Mouse (Mus musculus): ENCODE results near the gene Ccdc12. TPM values are rescaled to one million over a fixed set of nuclear protein-coding genes. Genes with fewer than 3 reads are reported as not detected.

Gene Ccdc12
- polyA plus RNA-seq, 1 experiment, result 125 TPM

DNA sequence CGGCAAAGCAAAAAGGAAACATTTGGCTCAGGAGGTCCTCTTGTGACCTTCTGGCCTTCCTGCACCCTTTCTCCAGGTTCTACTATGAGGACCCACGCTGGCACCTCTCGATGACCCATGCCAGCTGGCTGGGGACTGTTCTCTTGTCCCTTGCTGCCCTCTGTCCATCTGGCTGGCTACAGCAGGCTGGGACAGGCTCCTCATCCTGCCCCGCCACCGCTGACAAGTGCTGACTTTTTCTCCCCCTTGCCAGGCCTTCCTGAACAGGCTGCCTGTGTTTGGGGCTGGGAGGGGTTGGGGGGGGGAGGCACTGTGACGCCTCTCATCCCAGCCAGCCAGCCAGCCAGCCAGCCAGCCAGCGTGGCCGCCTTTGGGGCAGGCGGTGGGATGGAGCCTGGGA lies 80.1 kb downstream of the Ccdc12 start:
- DNase-seq, result no peak
- Histone ChIP-seq H3K36me3 (ENCODE audit: control insufficient read depth, insufficient read depth, low read length) (no peaks in the 10 kb centered on the region; the same call in 1 of the 2 replicates), H3K27me3 (replicated peaks; ENCODE audit: control insufficient read depth, insufficient read depth, low read length) (no peaks in the 10 kb centered on the region), H3K4me3 (ENCODE audit: insufficient read depth, low read depth, low read length) (no peak overlapping the region), H3K27ac (ENCODE audit: insufficient read depth, low read depth, low read length) (peak overlapping the region; percentile 59), H3K4me1 (ENCODE audit: control insufficient read depth, insufficient read depth, low read length) (peaks cover 30% of the 10 kb centered on the region; the same call in 1 of the 2 replicates)
- WGBS, result 31% methylated on average over 9 of the region's 9 CpGs
- TF ChIP-seq POLR2A (IDR thresholded peaks at IDR 0.05; ENCODE audit: low read depth, low read length) (no peak), CTCF (conservative IDR thresholded peaks at IDR 0.05; ENCODE audit: insufficient read depth, insufficient read length, low read depth, low read length) (no peak)

DNA sequence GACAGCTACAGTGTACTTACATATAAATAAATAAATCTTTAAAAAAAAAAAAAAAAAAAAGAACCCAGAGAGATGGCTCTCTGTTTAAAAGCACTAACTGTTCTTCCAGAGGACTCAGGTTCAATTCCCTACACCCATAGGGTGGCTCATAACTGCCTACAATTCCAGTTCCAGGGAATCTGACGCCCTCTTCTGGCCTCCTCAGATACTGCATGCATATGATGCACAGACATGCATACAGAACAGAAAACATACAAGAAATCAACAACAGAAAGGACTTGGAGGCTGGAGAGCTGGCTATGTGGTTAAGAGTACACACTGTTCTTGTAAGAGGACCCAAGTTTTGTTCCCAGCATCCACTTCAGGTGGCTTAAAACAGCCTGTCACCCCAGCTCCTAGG lies 81.8 kb downstream of the Ccdc12 start:
- WGBS, result 29% methylated on average over 1 of the region's 1 CpGs
- TF ChIP-seq POLR2A (IDR thresholded peaks at IDR 0.05; ENCODE audit: low read depth, low read length) (no peak), CTCF (conservative IDR thresholded peaks at IDR 0.05; ENCODE audit: insufficient read depth, insufficient read length, low read depth, low read length) (peak; percentile 37; the same call in 1 of the 2 replicates)
- Histone ChIP-seq H3K4me1 (ENCODE audit: control insufficient read depth, insufficient read depth, low read length) (peaks cover 28% of the 10 kb centered on the region; the same call in 1 of the 2 replicates), H3K4me3 (ENCODE audit: insufficient read depth, low read depth, low read length) (no peak overlapping the region), H3K36me3 (ENCODE audit: control insufficient read depth, insufficient read depth, low read length) (no peaks in the 10 kb centered on the region; the same call in none of the 2 replicates), H3K27ac (ENCODE audit: insufficient read depth, low read depth, low read length) (no peak overlapping the region), H3K27me3 (replicated peaks; ENCODE audit: control insufficient read depth, insufficient read depth, low read length) (no peaks in the 10 kb centered on the region)
- no peak for DNase-seq

GRCm38 (mm10) chr9:110739961-110740360 lies 83.7 kb downstream of the Ccdc12 start:
- Histone ChIP-seq H3K27me3 (replicated peaks; ENCODE audit: control insufficient read depth, insufficient read depth, low read length) (no peaks in the 10 kb centered on the region), H3K4me1 (ENCODE audit: control insufficient read depth, insufficient read depth, low read length) (peaks cover 17% of the 10 kb centered on the region; the same call in 1 of the 2 replicates), H3K4me3 (ENCODE audit: insufficient read depth, low read depth, low read length) (no peak overlapping the region), H3K36me3 (ENCODE audit: control insufficient read depth, insufficient read depth, low read length) (no peaks in the 10 kb centered on the region; the same call in none of the 2 replicates), H3K27ac (ENCODE audit: insufficient read depth, low read depth, low read length) (peak overlapping the region; percentile 15; the same call in 1 of the 2 replicates)
- 63% methylated on average over 7 of the region's 7 CpGs for WGBS
- peak; percentile 61 for DNase-seq
- no peak for TF ChIP-seq CTCF (conservative IDR thresholded peaks at IDR 0.05; ENCODE audit: insufficient read depth, insufficient read length, low read depth, low read length)
- no peak for TF ChIP-seq POLR2A (IDR thresholded peaks at IDR 0.05; ENCODE audit: low read depth, low read length)

- Histone ChIP-seq H3K27ac (ENCODE audit: insufficient read depth, low read depth, low read length) (peak within 1 kb of the TSS; percentile 51), H3K27me3 (replicated peaks; ENCODE audit: control insufficient read depth, insufficient read depth, low read length) (no peaks in the 10 kb centered on the region), H3K36me3 (ENCODE audit: control insufficient read depth, insufficient read depth, low read length) (no peaks in the 10 kb centered on the region; the same call in none of the 2 replicates), H3K4me3 (ENCODE audit: insufficient read depth, low read depth, low read length) (peak within 1 kb of the TSS; percentile 87), H3K4me1 (ENCODE audit: control insufficient read depth, insufficient read depth, low read length) (0 out of 2 replicates have a peak, but pooled peaks cover 9% of the 10 kb centered on the region)
- 17% methylated on average over 17 of the region's 17 CpGs for WGBS
- peak; percentile 15 for DNase-seq
- TF ChIP-seq CTCF (conservative IDR thresholded peaks at IDR 0.05; ENCODE audit: insufficient read depth, insufficient read length, low read depth, low read length), result no peak
Observed at GRCm38 (mm10) chr9:110741711-110742294, 85.5 kb downstream of the Ccdc12 start, which contains the start of gene Myl3. Gene Myl3, plus strand, starts transcription at chr9:110741861.

DNA sequence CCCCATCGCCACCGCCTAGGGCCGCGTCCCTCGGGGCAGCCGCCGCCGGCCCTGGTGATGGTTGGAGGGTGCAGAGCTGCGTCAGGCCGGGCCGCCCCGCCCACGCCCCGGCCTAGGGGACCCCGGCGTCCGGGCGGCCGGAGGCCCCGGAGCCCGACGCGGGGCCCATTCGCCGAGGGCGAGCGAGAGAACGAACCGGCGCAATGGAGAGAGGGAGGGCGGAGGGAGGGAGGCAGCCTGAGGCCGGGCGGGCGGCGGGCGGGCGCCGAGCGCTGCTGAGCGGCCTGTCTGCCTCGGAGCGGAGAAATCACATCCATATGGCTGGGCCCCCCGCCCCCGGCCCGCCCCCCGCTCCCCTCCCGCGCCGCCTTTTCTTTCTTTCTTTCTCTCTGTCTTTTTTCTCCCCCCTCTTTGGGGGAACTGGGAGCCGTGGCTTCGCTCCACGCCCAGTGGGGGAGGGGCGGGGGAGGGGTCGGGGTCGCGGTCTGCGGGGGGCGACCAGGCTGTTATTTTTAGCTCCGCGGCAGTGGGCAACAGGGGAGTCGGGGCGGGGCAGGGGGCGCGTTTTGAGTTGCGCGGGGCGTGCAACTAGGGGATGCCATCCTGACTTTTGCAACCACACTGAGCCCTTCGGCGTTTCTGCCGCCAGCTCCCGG lies 86.1 kb downstream of the Ccdc12 start:
- Histone ChIP-seq H3K36me3 (ENCODE audit: control insufficient read depth, insufficient read depth, low read length) (no peaks in the 10 kb centered on the region; the same call in none of the 2 replicates), H3K27ac (ENCODE audit: insufficient read depth, low read depth, low read length) (peak overlapping the region; percentile 83), H3K4me1 (ENCODE audit: control insufficient read depth, insufficient read depth, low read length) (peaks cover 13% of the 10 kb centered on the region; the same call in 1 of the 2 replicates), H3K27me3 (replicated peaks; ENCODE audit: control insufficient read depth, insufficient read depth, low read length) (no peaks in the 10 kb centered on the region), H3K4me3 (ENCODE audit: insufficient read depth, low read depth, low read length) (peak overlapping the region; percentile 87)
- WGBS, result under 1% methylated on average over 59 of the region's 71 CpGs
- peak; percentile 41 for DNase-seq
- TF ChIP-seq CTCF (conservative IDR thresholded peaks at IDR 0.05; ENCODE audit: insufficient read depth, insufficient read length, low read depth, low read length), result no peak
- TF ChIP-seq POLR2A (IDR thresholded peaks at IDR 0.05; ENCODE audit: low read depth, low read length), result no peak

GRCm38 (mm10) chr9:110742951-110743455 lies 86.7 kb downstream of the Ccdc12 start:
- WGBS, result 1% methylated on average over 47 of the region's 49 CpGs
- DNase-seq, result peak; percentile 43
- Histone ChIP-seq H3K27ac (ENCODE audit: insufficient read depth, low read depth, low read length) (peak overlapping the region; percentile 83), H3K4me3 (ENCODE audit: insufficient read depth, low read depth, low read length) (peak overlapping the region; percentile 87), H3K36me3 (ENCODE audit: control insufficient read depth, insufficient read depth, low read length) (no peaks in the 10 kb centered on the region; the same call in none of the 2 replicates), H3K4me1 (ENCODE audit: control insufficient read depth, insufficient read depth, low read length) (peaks cover 14% of the 10 kb centered on the region; the same call in 1 of the 2 replicates), H3K27me3 (replicated peaks; ENCODE audit: control insufficient read depth, insufficient read depth, low read length) (no peaks in the 10 kb centered on the region)
- no peak for TF ChIP-seq CTCF (conservative IDR thresholded peaks at IDR 0.05; ENCODE audit: insufficient read depth, insufficient read length, low read depth, low read length)
- no peak for TF ChIP-seq POLR2A (IDR thresholded peaks at IDR 0.05; ENCODE audit: low read depth, low read length)
